Comparison of ENCODE assay signal across 8 mouse cellular contexts in the genomic region with DNA sequence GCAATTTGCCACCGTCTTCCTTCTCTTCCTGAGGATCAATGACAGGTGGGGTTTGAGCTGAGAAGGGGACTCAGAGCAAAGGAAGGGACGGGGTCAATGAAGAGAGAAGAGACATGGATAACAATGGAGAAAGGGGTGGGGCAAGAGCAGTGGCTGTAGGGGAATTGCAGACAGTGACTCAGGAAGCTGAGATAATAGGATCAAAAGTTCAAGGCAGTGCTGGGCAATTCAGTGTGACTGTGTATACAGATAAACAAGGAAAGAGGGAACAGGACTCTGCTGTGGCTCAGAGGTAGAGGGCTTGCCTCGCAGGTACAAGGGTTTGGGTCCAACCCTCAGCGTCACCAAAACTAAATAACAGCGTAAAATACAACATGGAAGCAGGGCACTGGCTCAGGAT. TPM values are rescaled to one million over a fixed set of nuclear protein-coding genes. Genes with fewer than 3 reads are reported as not detected.
A peak's percentile ranks its signal among the peaks of the same experiment; 100 is the strongest.
DNase-seq lines count a peak whose midpoint lies in the region; ATAC-seq and TF ChIP-seq lines count a peak whose summit lies in the region.

No protein-coding gene starts in this region.

- no peaks in the 10 kb centered on the region for H3K36me3 ChIP-seq in heart, embryonic 11.5 days (ENCODE audit: control insufficient read depth, insufficient read depth, low read length)
- H3K36me3 ChIP-seq in limb, embryonic 15.5 days, result no peaks in the 10 kb centered on the region
- no peaks in the 10 kb centered on the region for H3K36me3 ChIP-seq in stomach, postnatal 0 days (ENCODE audit: control insufficient read depth, insufficient read depth, low read length)
- no peaks in the 10 kb centered on the region for H3K36me3 ChIP-seq in kidney, adult 2 months (ENCODE audit: control insufficient read depth, insufficient read depth, low read length)

- intact Hi-C loops in left cerebral cortex, postnatal 4 days (cut with DNase I), result loop anchor here (1.0 to 5.0 kb wide), 2 partner anchors 77 to 91 kb away; a partner anchor contains a TSS

- DNase-seq in heart, adult 18-20 months, result no peak
- DNase-seq in retina, postnatal 1 day, result peak; percentile 29
- no peak for DNase-seq in retina, embryonic 14.5 days (ENCODE audit: low spot score)
- DNase-seq in stomach, postnatal 0 days (ENCODE audit: low spot score), result no peak
- DNase-seq in left cerebral cortex, postnatal 4 days, result no peak
- no peak for DNase-seq in kidney, adult 2 months

- peaks cover 2% of the 10 kb centered on the region for H3K27me3 ChIP-seq in heart, embryonic 11.5 days (ENCODE audit: control insufficient read depth, insufficient read depth, low read length)
- no peaks in the 10 kb centered on the region for H3K27me3 ChIP-seq in limb, embryonic 15.5 days
- no peaks in the 10 kb centered on the region for H3K27me3 ChIP-seq in stomach, postnatal 0 days (ENCODE audit: control insufficient read depth, insufficient read depth, low read length)
- H3K27me3 ChIP-seq in kidney, adult 2 months (replicated peaks; ENCODE audit: control insufficient read depth, insufficient read depth, low read length), result no peaks in the 10 kb centered on the region

- H3K9ac ChIP-seq in heart, embryonic 11.5 days (ENCODE audit: low read depth, low read length), result peak overlapping the region; percentile 56; the same call in 1 of the 2 replicates
- no peak overlapping the region for H3K9ac ChIP-seq in limb, embryonic 15.5 days
- H3K9ac ChIP-seq in stomach, postnatal 0 days (ENCODE audit: low read length), result no peak overlapping the region

- WGBS in heart, embryonic 11.5 days (ENCODE audit: insufficient replicate concordance), result 28% methylated on average over 5 of the region's 5 CpGs
- WGBS in limb, embryonic 15.5 days, result 43% methylated on average over 5 of the region's 5 CpGs
- WGBS in stomach, postnatal 0 days, result 40% methylated on average over 5 of the region's 5 CpGs
- WGBS in kidney, adult 2 months, result 31% methylated on average over 5 of the region's 5 CpGs

- no peaks in the 10 kb centered on the region for H3K9me3 ChIP-seq in heart, embryonic 11.5 days (replicated peaks; ENCODE audit: control insufficient read depth, low read length)
- no peaks in the 10 kb centered on the region for H3K9me3 ChIP-seq in limb, embryonic 15.5 days
- no peaks in the 10 kb centered on the region for H3K9me3 ChIP-seq in stomach, postnatal 0 days (ENCODE audit: control insufficient read depth, low read length)

- H3K4me3 ChIP-seq in heart, embryonic 11.5 days (ENCODE audit: low read depth, low read length), result 0 out of 2 replicates have a peak overlapping the region, but pooled peaks have one; percentile 8
- no peak overlapping the region for H3K4me3 ChIP-seq in limb, embryonic 15.5 days
- H3K4me3 ChIP-seq in stomach, postnatal 0 days (ENCODE audit: low read depth, low read length), result no peak overlapping the region
- H3K4me3 ChIP-seq in kidney, adult 2 months (ENCODE audit: insufficient read depth, low read depth, low read length), result no peak overlapping the region

- H3K27ac ChIP-seq in heart, embryonic 11.5 days (ENCODE audit: low read depth, low read length), result no peak overlapping the region
- no peak overlapping the region for H3K27ac ChIP-seq in limb, embryonic 15.5 days
- H3K27ac ChIP-seq in stomach, postnatal 0 days (replicated peaks), result no peak overlapping the region
- H3K27ac ChIP-seq in kidney, adult 2 months (ENCODE audit: insufficient read depth, low read depth, low read length), result no peak overlapping the region

- H3K4me2 ChIP-seq in heart, embryonic 11.5 days, result peak overlapping the region; percentile 43
- H3K4me2 ChIP-seq in limb, embryonic 15.5 days, result peak overlapping the region; percentile 26; the same call in 1 of the 2 replicates
- H3K4me2 ChIP-seq in stomach, postnatal 0 days (replicated peaks; ENCODE audit: low read depth), result peak overlapping the region; percentile 25; the same call in 1 of the 2 replicates

- no peak for TF ChIP-seq EP300 in stomach, postnatal 0 days (optimal IDR thresholded peaks at IDR 0.05)

- no peak for TF ChIP-seq CTCF in stomach, postnatal 0 days (IDR thresholded peaks at IDR 0.05; ENCODE audit: low read depth)
- no peak for TF ChIP-seq CTCF in kidney, adult 2 months (conservative IDR thresholded peaks at IDR 0.05; ENCODE audit: insufficient read depth, insufficient read length, low read depth, low read length)

- TF ChIP-seq POLR2A in kidney, adult 2 months (IDR thresholded peaks at IDR 0.05; ENCODE audit: low read depth, low read length), result no peak

- peak; percentile 46; the same call in 1 of the 2 replicates for ATAC-seq in heart, embryonic 11.5 days (replicated peaks; ENCODE audit: insufficient number of reproducible peaks, low FRiP score, low TSS enrichment)
- no peak for ATAC-seq in limb, embryonic 15.5 days (ENCODE audit: insufficient number of reproducible peaks, low FRiP score, low TSS enrichment, low read depth)
- peak; percentile 73 for ATAC-seq in stomach, postnatal 0 days (ENCODE audit: low FRiP score, low TSS enrichment)

- peaks cover 6% of the 10 kb centered on the region; the same call in 1 of the 2 replicates for H3K4me1 ChIP-seq in heart, embryonic 11.5 days (ENCODE audit: control insufficient read depth, insufficient read depth, low read length)
- H3K4me1 ChIP-seq in limb, embryonic 15.5 days, result peaks cover 4% of the 10 kb centered on the region; the same call in 1 of the 2 replicates
- no peaks in the 10 kb centered on the region for H3K4me1 ChIP-seq in stomach, postnatal 0 days (replicated peaks; ENCODE audit: control insufficient read depth, insufficient read depth)
- H3K4me1 ChIP-seq in kidney, adult 2 months (ENCODE audit: control insufficient read depth, insufficient read depth, low read length), result no peaks in the 10 kb centered on the region

RNA-seq across cellular contexts. Expression of a gene that starts 22.8 kb away (rescaled TPM):
- polyA plus RNA-seq in heart, embryonic 11.5 days (2014; fragmentation: Nextera tagmentation; extraction: Ambion mirVana), result 0.17 and 0.38 TPM in 2 replicates
- under 1 TPM; 0.07 to 0.49 TPM for total RNA-seq in heart, adult 18-20 months (2021)
- 0.15 and 0.29 TPM in 2 replicates for polyA plus RNA-seq in limb, embryonic 15.5 days (2015; fragmentation: Nextera tagmentation; extraction: Ambion mirVana)
- 0.05 and 0.15 TPM in 2 replicates for polyA plus RNA-seq in stomach, postnatal 0 days (2015; fragmentation: Nextera tagmentation; extraction: Ambion mirVana)
- total RNA-seq in left cerebral cortex, postnatal 4 days (2021), result 1 to 10 TPM; 1.3 to 1.6 TPM
- polyA plus RNA-seq in kidney, adult 2 months (2012; rRNA removed), result 9.2 and 9.7 TPM in 2 replicates

RNA-seq across cellular contexts. Expression of a gene that starts 25.7 kb away (rescaled TPM):
- 0.11 TPM in 1 of 2 replicates, not detected in the other for polyA plus RNA-seq in heart, embryonic 11.5 days (2014; fragmentation: Nextera tagmentation; extraction: Ambion mirVana)
- under 1 TPM; 0.27 to 0.51 TPM for total RNA-seq in heart, adult 18-20 months (2021)
- 0.57 and 0.65 TPM in 2 replicates for polyA plus RNA-seq in limb, embryonic 15.5 days (2015; fragmentation: Nextera tagmentation; extraction: Ambion mirVana)
- 0.39 and 0.41 TPM in 2 replicates for polyA plus RNA-seq in stomach, postnatal 0 days (2015; fragmentation: Nextera tagmentation; extraction: Ambion mirVana)
- not detected for total RNA-seq in left cerebral cortex, postnatal 4 days (2021)
- 265 and 295 TPM in 2 replicates for polyA plus RNA-seq in kidney, adult 2 months (2012; rRNA removed)

RNA-seq across cellular contexts. Expression of a gene that starts 29.2 kb away (rescaled TPM):
- polyA plus RNA-seq in heart, embryonic 11.5 days (2014; fragmentation: Nextera tagmentation; extraction: Ambion mirVana), result 54.2 and 62.5 TPM in 2 replicates
- 10 to 100 TPM; 18.9 to 20.2 TPM for total RNA-seq in heart, adult 18-20 months (2021)
- 89.0 and 92.3 TPM in 2 replicates for polyA plus RNA-seq in limb, embryonic 15.5 days (2015; fragmentation: Nextera tagmentation; extraction: Ambion mirVana)
- 25.5 and 27.8 TPM in 2 replicates for polyA plus RNA-seq in stomach, postnatal 0 days (2015; fragmentation: Nextera tagmentation; extraction: Ambion mirVana)
- total RNA-seq in left cerebral cortex, postnatal 4 days (2021), result 10 to 100 TPM; 57.4 to 62.1 TPM
- polyA plus RNA-seq in kidney, adult 2 months (2012; rRNA removed), result 41.3 and 50.4 TPM in 2 replicates

RNA-seq across cellular contexts. Expression of a gene that starts 57.1 kb away (rescaled TPM):
- polyA plus RNA-seq in heart, embryonic 11.5 days (2014; fragmentation: Nextera tagmentation; extraction: Ambion mirVana), result 11.3 and 12.2 TPM in 2 replicates
- 1 to 10 TPM; 4.8 to 4.9 TPM for total RNA-seq in heart, adult 18-20 months (2021)
- 12.4 and 14.0 TPM in 2 replicates for polyA plus RNA-seq in limb, embryonic 15.5 days (2015; fragmentation: Nextera tagmentation; extraction: Ambion mirVana)
- polyA plus RNA-seq in stomach, postnatal 0 days (2015; fragmentation: Nextera tagmentation; extraction: Ambion mirVana), result 5.9 and 7.3 TPM in 2 replicates
- total RNA-seq in left cerebral cortex, postnatal 4 days (2021), result 1 to 10 TPM; 6.0 to 9.2 TPM
- 9.6 and 10.6 TPM in 2 replicates for polyA plus RNA-seq in kidney, adult 2 months (2012; rRNA removed)

Comparison
In these comparisons a context has a peak if more than half of its experiments do, and no peak if none do; other contexts are left out.
1. RNA of a gene that starts 25.7 kb away (polyA plus RNA-seq): 265 to 295 TPM in kidney, adult 2 months; 0.57 to 0.65 TPM in limb, embryonic 15.5 days, 0.39 to 0.41 TPM in stomach, postnatal 0 days and 0.11 TPM in heart, embryonic 11.5 days; every median in the first group is over 100 times any median in the second.
2. Peak in every context shown above with its lines, with median percentiles within 50 percentile points of each other: H3K4me2 ChIP-seq.